Mouse (Mus musculus) kidney, adult 2 months (tissue): ENCODE data around the gene Fam178b. TPM values are rescaled to one million over a fixed set of nuclear protein-coding genes. Genes with fewer than 3 reads are reported as not detected.

ENCODE experiments used
- DNase-seq: peaks from one replicate; pipeline ENCODE4 v3.0.0; 2021
- H3K27ac ChIP-seq: fragments of 200-500 bp; 2 replicates; pipeline ENCODE4 v1.5.1; 2012; ENCODE audit warnings: low read depth, low read length, control low read depth, inconsistent platforms; ENCODE audit not compliant: insufficient read depth
- H3K27me3 ChIP-seq: fragments of 200-500 bp; replicated peaks from 2 replicates; pipeline ENCODE4 v1.6.1; 2012; ENCODE audit warnings: mild to moderate bottlenecking, moderate library complexity, low read length, inconsistent platforms; ENCODE audit not compliant: control insufficient read depth, insufficient read depth
- H3K36me3 ChIP-seq: fragments of 200-500 bp; 2 replicates; pipeline ENCODE4 v1.6.1; 2012; ENCODE audit warnings: mild to moderate bottlenecking, moderate library complexity, low read length, inconsistent platforms; ENCODE audit not compliant: control insufficient read depth, insufficient read depth
- H3K4me1 ChIP-seq: fragments of 200-500 bp; 2 replicates; pipeline ENCODE4 v1.6.1; 2011; ENCODE audit warnings: low read length; ENCODE audit not compliant: control insufficient read depth, insufficient read depth
- H3K4me3 ChIP-seq: fragments of 200-500 bp; 2 replicates; pipeline ENCODE4 v1.5.1; 2011; ENCODE audit warnings: mild to moderate bottlenecking, low read depth, low read length, control low read depth; ENCODE audit not compliant: insufficient read depth
- CTCF ChIP-seq: fragments of 200-500 bp; conservative IDR thresholded peaks from 2 replicates; pipeline ENCODE4 v1.5.1; 2011; ENCODE audit warnings: low read depth, mild to moderate bottlenecking, control low read depth, low read length, moderate library complexity, mixed read lengths; ENCODE audit not compliant: insufficient read depth, insufficient read length
- POLR2A ChIP-seq: fragments of 200-500 bp; IDR thresholded peaks from one replicate; pipeline ENCODE4 v1.6.1; 2011; ENCODE audit warnings: low read depth, low read length, control low read depth
- WGBS: fragments of 180-500 bp; shearing (Covaris S2); methylation state at CpG from one replicate; pipeline ENCODE4 v1.1.7; 2018; 5-methylcytosine and 5-hydroxymethylcytosine counted together
- polyA plus RNA-seq: library from polyadenylated mRNA; depleted of rRNA; stranded (reverse); fragments of >200 nt; gene quantifications from 2 replicates; pipeline ENCODE4 v1.2.3, GENCODE M21; 2012

The Fam178b gene
- polyA plus RNA-seq, 1 experiment, result 1.1 TPM

DNA sequence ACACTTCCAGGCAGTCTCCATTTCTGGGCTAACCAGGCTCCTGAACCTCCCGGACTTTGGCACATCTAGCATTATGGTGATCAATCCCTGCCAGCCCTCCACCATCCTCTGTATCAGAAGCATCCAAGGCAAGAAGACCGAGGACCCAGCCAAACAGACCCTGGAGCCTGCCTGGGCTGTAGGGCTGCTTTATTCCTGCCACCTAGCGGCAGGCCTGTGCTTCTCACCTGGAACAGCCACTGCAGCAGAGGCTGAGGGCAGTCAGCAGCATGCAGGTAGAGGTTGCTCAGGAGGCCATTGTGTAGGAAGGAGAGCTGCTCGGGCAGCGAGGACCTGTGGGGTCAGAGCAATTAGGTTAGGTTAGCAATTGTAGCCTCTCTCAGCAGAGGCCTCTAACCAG is 48.0 kb downstream of the Fam178b start:
- no peak for TF ChIP-seq POLR2A
- peak; percentile 81 for TF ChIP-seq CTCF
- WGBS, result 17% methylated on average over 5 of the region's 5 CpGs
- Histone ChIP-seq H3K27me3 (no peaks in the 10 kb centered on the region), H3K27ac (no peak overlapping the region), H3K4me1 (no peaks in the 10 kb centered on the region), H3K4me3 (no peak overlapping the region), H3K36me3 (no peaks in the 10 kb centered on the region)
- DNase-seq, result peak; percentile 82

DNA sequence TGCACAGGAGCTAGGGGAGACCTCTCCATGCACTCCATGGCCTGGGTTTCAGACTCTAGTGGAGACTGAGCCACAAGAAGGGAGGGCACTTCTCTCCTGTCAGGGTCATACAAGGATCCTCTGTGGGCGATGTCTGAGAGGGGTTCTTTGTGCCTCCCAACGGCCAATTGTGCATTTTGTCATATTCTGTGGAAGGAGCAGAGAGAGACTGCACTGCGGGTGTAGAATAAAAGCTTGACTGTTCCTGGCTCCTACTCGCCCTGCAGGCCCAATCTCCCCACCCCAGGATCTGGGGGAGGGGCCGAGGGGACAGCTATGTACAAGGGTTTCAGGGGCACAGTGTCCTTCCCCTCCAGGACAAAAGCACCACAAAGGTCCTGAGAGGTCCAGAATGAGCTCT is 49.1 kb downstream of the Fam178b start:
- DNase-seq, result no peak
- 85% methylated on average over 5 of the region's 5 CpGs for WGBS
- Histone ChIP-seq H3K36me3 (no peaks in the 10 kb centered on the region), H3K27me3 (no peaks in the 10 kb centered on the region), H3K27ac (no peak overlapping the region), H3K4me1 (no peaks in the 10 kb centered on the region), H3K4me3 (no peak overlapping the region)
- TF ChIP-seq CTCF, result no peak
- no peak for TF ChIP-seq POLR2A

DNA sequence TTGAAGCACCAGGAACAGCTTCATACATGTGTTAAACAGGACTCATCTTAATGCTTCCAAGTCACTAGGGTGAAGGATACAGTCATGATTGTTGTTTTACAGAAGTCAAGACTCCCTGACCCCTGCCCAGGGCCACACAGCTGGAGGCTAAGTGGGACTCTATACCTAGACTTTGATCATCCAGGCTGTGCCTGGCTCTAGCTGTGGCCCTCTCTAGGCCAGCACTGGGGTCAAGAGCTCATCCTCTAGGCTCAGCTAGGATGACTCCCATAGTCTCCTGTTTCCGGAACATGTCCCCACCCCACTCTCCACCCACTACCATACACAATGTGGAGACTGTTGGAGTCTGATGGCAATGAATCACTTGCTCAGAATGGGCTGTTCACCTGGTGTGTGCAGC is 50.1 kb downstream of the Fam178b start:
- DNase-seq, result no peak
- Histone ChIP-seq H3K4me1 (no peaks in the 10 kb centered on the region), H3K27me3 (no peaks in the 10 kb centered on the region), H3K4me3 (no peak overlapping the region), H3K36me3 (no peaks in the 10 kb centered on the region), H3K27ac (no peak overlapping the region)
- TF ChIP-seq POLR2A (no peak), CTCF (no peak)
- WGBS, result 90% methylated on average over 1 of the region's 1 CpGs

DNA sequence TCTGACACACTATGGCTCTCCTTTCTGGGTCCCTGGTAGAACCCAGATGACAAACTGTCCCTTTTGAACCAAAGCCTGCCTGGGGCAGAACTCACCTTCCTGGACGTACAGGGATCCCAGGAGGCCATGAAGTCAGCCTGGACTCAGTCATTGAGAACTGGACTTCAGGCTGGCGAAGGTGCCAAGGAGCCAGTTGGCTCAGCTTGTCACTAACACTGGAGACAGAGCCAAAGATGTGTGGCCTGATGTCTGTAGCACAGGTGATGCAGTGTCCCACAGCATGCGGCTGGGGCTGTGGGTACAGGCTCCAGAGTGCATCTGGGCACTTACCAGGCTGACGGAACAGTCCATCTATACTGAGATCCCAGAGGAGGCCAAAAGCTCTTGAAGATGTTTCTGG is 50.9 kb downstream of the Fam178b start:
- 89% methylated on average over 4 of the region's 4 CpGs for WGBS
- DNase-seq, result no peak
- Histone ChIP-seq H3K27ac (no peak overlapping the region), H3K36me3 (no peaks in the 10 kb centered on the region), H3K4me3 (no peak overlapping the region), H3K4me1 (no peaks in the 10 kb centered on the region), H3K27me3 (no peaks in the 10 kb centered on the region)
- TF ChIP-seq CTCF, result no peak

DNA sequence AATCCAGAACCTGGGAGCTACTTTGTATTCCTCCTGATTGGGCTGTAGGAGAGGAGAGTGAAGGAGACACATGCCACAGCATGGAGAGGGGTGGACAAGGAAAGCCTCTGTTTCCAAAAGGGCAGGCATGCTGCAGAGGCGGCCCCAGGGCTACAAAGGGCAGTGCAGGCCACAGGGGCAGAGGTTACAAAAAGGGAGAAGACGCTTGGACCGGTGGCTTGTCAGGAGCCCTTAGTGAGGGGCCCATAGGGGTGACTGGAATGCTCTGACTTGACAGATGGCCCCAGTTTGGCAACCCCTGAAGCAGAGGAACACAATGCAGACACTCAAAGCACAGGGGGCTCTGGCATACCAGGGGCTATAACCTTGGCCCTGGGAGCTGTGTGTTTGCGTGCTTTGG is 51.6 kb downstream of the Fam178b start:
- no peak for DNase-seq
- WGBS, result 69% methylated on average over 4 of the region's 4 CpGs

DNA sequence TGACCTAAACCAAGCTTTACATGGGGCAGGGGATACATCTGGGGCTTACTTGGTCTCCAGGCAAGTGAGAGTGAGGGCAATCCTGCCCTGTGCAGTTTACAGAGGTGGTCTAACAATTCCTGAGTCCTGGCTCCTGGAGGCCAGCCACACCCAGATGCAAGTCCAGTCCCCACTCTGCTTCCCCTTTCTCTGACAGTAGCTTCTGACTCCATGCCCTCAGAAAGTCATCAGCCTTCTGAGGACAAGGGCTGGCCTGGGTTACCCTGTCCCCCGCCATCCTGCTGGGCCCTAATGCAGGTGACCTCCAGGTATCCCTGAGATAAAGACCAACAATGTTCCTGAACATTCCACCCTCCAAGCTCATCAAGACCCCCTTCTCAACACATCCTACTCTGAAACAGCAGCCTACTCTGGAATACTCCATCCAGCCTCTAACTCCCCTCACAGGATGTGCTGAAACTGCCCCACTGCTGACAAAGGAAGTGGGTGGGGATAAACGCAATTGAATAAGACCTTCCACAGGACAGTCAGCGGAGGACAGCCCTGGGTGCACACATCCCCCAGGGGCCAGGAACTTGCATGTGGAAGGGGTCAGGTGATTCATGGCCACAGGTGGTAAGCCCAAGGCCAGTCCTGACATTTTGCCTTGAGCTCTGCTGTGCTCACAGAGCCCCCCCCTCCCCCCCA is 52.8 kb downstream of the Fam178b start:
- H3K27me3 ChIP-seq, result no peaks in the 10 kb centered on the region
- TF ChIP-seq CTCF (no peak), POLR2A (no peak)
- DNase-seq, result no peak

More for the DNA sequence above, 51.6 kb downstream of the Fam178b start:
- H3K27ac ChIP-seq, result no peak overlapping the region
- no peaks in the 10 kb centered on the region for H3K27me3 ChIP-seq
- no peaks in the 10 kb centered on the region for H3K36me3 ChIP-seq
- no peak overlapping the region for H3K4me3 ChIP-seq
- no peaks in the 10 kb centered on the region for H3K4me1 ChIP-seq
- TF ChIP-seq POLR2A (no peak), CTCF (no peak)

DNA sequence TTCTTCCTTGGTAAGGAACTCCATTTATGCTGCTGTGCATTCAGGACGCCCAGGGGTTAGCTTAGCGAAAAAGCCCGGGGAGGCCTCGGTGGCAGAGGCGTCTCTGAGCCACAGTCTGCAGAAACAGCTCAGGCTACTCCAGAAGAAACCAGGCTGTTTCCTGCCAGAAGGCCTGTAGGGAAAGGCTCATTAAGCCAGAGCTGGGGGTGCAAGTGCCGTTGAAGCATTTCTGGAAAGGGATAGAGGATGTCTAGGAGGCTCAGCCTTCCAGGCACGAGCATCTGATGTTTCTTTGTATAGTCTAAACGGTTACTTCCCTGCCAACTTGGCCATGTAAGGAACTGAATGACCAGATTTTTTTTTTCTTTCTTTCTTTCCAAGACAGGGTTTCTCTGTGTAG is 54.4 kb downstream of the Fam178b start:
- no peak for DNase-seq
- TF ChIP-seq CTCF, result no peak
- TF ChIP-seq POLR2A, result no peak
- WGBS, result 51% methylated on average over 8 of the region's 8 CpGs
- Histone ChIP-seq H3K4me1 (no peaks in the 10 kb centered on the region), H3K36me3 (no peaks in the 10 kb centered on the region), H3K4me3 (no peak overlapping the region), H3K27ac (no peak overlapping the region), H3K27me3 (no peaks in the 10 kb centered on the region)

More for the DNA sequence above, 52.8 kb downstream of the Fam178b start:
- Histone ChIP-seq H3K4me1 (no peaks in the 10 kb centered on the region), H3K36me3 (no peaks in the 10 kb centered on the region), H3K4me3 (no peak overlapping the region), H3K27ac (no peak overlapping the region)
- 62% methylated on average over 3 of the region's 3 CpGs for WGBS

DNA sequence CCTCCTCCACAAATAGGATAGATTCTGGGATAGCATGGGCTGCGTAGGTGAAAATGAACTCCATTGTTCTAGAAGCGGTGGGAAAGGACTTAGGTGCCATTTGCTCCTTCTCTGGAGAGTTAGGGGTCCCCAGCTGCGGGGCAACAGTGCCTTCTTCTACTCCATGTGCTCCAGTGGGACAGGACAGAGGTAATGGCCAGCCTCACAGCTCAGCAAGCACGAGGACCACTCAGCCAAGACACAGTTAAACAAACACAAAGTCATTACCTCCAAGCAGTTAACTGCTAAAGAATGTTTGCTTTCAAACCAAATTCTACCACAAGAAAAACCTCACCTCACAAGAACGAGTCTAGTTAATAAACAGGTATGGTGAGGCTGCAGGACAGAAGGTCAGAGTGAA is 57.5 kb downstream of the Fam178b start:
- H3K4me3 ChIP-seq, result no peak overlapping the region
- 0 out of 2 replicates have a peak overlapping the region, but pooled peaks have one; percentile 12 for H3K27ac ChIP-seq
- DNase-seq, result no peak
- no peaks in the 10 kb centered on the region for H3K27me3 ChIP-seq
- TF ChIP-seq CTCF (no peak), POLR2A (no peak)
- no peaks in the 10 kb centered on the region for H3K4me1 ChIP-seq
- 52% methylated on average over 5 of the region's 5 CpGs for WGBS
- H3K36me3 ChIP-seq, result no peaks in the 10 kb centered on the region
